Mouse (Mus musculus) forebrain, embryonic 13.5 days (tissue): ENCODE measurements at regions not wholly inside any gene's neighbourhood (a gene's known extent, or its start where the extent isn't known, plus 50 kb on each side); places are given as distances from the start of the nearest gene placed in this dataset.
A peak's percentile ranks its signal among the peaks of the same experiment; 100 is the strongest.

ENCODE experiments used
- ATAC-seq: fragments of 200-750 bp; cut with Nextera tagmentation; 2 replicates; pipeline ENCODE4 v1.8.0; 2017
- H3K27ac ChIP-seq: fragments of 300-500 bp; sonication (generic); 2 replicates; pipeline ENCODE4 v1.5.1; 2015; ENCODE audit warnings: inconsistent platforms, mild to moderate bottlenecking, moderate library complexity
- H3K27me3 ChIP-seq: fragments of 300-500 bp; sonication (generic); 2 replicates; pipeline ENCODE4 v1.6.1; 2015; ENCODE audit warnings: mild to moderate bottlenecking, inconsistent platforms
- H3K36me3 ChIP-seq: fragments of 300-500 bp; sonication (generic); 2 replicates; pipeline ENCODE4 v1.6.1; 2015; ENCODE audit warnings: mild to moderate bottlenecking, inconsistent platforms; ENCODE audit not compliant: poor library complexity, severe bottlenecking
- H3K4me1 ChIP-seq: fragments of 300-500 bp; sonication (generic); 2 replicates; pipeline ENCODE4 v1.6.1; 2015; ENCODE audit warnings: inconsistent platforms
- H3K4me2 ChIP-seq: fragments of 300-500 bp; sonication (generic); 2 replicates; pipeline ENCODE4 v1.6.1; 2015; ENCODE audit warnings: inconsistent platforms, mild to moderate bottlenecking, moderate library complexity
- H3K4me3 ChIP-seq: fragments of 300-500 bp; sonication (generic); 2 replicates; pipeline ENCODE4 v1.5.1; 2015; ENCODE audit warnings: mild to moderate bottlenecking, inconsistent platforms
- H3K9ac ChIP-seq: fragments of 300-500 bp; sonication (generic); 2 replicates; pipeline ENCODE4 v1.6.1; 2015; ENCODE audit warnings: mild to moderate bottlenecking, inconsistent platforms
- H3K9me3 ChIP-seq: fragments of 300-500 bp; sonication (generic); replicated peaks from 2 replicates; pipeline ENCODE4 v1.6.1; 2016; ENCODE audit warnings: inconsistent platforms
- WGBS: fragments of 180-500 bp; shearing (Covaris S2); methylation state at CpG from one replicate; pipeline ENCODE4 v1.1.7; 2015; 5-methylcytosine and 5-hydroxymethylcytosine counted together

DNA sequence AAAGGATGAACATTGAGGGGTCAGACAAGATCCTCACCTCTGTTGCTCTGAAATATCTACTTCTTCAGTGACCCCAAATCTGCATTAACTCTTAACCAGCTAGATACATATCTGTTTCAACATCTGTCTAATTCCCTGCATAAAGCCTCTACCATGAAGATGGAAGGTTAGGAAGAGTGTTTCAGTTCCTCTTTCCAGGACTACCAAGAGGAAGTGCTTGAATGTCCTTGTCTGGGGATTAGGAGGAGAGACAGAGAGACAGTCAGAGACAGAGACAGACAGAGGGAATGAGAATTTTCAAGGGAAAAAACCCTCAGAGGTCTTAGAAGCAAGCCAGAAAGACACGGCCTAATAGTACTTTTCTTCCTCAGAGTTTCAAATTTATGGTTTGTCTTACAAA, 70.8 kb upstream of the Maf start:
- 90% methylated on average over 1 of the region's 1 CpGs for WGBS
- Histone ChIP-seq H3K4me2 (no peak overlapping the region), H3K4me3 (no peak overlapping the region), H3K4me1 (no peaks in the 10 kb centered on the region), H3K27me3 (no peaks in the 10 kb centered on the region), H3K9ac (no peak overlapping the region), H3K36me3 (no peaks in the 10 kb centered on the region), H3K9me3 (no peaks in the 10 kb centered on the region), H3K27ac (no peak overlapping the region)
- no peak for ATAC-seq

DNA sequence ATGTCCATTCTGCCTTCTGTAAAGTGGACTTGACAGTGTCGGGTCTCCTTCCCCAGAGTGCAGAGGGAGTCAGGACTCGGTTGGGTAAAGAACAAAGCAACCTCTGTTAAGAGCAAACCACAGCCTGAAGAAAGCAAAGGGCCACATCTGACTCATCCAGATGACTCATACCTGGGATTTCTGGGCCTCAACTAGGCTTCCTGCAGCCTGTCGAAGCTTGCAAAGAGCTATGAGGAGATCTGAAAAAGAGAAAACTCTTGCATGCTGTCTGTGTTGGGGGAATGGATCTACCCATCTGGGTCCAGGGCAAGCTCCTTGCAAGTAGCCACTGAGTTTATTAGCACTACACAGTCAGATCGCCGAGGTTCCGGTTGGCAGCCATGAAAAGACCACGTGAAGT, 63.5 kb upstream of the Maf start:
- ATAC-seq, result no peak
- no peaks in the 10 kb centered on the region for H3K27me3 ChIP-seq
- H3K27ac ChIP-seq, result no peak overlapping the region
- peaks cover 10% of the 10 kb centered on the region for H3K4me1 ChIP-seq
- 91% methylated on average over 7 of the region's 7 CpGs for WGBS
- no peak overlapping the region for H3K9ac ChIP-seq
- H3K4me3 ChIP-seq, result no peak overlapping the region
- no peaks in the 10 kb centered on the region for H3K9me3 ChIP-seq
- no peaks in the 10 kb centered on the region for H3K36me3 ChIP-seq
- H3K4me2 ChIP-seq, result no peak overlapping the region

DNA sequence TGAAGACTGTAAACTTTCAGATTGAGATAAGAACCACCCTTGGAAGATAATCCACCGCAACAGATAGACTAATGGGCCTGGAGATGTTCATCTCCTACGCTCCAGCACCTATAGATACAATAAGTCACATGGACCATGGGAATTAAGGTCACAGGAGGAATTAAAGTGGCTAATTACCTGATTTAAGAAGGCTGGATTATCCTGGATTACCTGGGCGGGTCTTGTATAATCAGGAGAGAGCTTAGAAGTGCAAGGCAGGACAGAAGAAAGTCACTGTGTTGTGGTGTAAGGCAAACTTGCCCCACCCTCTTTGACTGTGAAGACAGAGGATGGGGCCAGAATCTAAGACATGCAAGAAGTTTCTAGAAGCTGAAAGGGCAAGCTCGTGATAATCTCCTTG, 61.0 kb upstream of the Maf start:
- Histone ChIP-seq H3K27me3 (no peaks in the 10 kb centered on the region), H3K9me3 (no peaks in the 10 kb centered on the region), H3K9ac (no peak overlapping the region), H3K36me3 (no peaks in the 10 kb centered on the region), H3K27ac (no peak overlapping the region), H3K4me3 (no peak overlapping the region), H3K4me2 (no peak overlapping the region), H3K4me1 (peaks cover 24% of the 10 kb centered on the region)
- ATAC-seq, result no peak
- 88% methylated on average over 4 of the region's 4 CpGs for WGBS

DNA sequence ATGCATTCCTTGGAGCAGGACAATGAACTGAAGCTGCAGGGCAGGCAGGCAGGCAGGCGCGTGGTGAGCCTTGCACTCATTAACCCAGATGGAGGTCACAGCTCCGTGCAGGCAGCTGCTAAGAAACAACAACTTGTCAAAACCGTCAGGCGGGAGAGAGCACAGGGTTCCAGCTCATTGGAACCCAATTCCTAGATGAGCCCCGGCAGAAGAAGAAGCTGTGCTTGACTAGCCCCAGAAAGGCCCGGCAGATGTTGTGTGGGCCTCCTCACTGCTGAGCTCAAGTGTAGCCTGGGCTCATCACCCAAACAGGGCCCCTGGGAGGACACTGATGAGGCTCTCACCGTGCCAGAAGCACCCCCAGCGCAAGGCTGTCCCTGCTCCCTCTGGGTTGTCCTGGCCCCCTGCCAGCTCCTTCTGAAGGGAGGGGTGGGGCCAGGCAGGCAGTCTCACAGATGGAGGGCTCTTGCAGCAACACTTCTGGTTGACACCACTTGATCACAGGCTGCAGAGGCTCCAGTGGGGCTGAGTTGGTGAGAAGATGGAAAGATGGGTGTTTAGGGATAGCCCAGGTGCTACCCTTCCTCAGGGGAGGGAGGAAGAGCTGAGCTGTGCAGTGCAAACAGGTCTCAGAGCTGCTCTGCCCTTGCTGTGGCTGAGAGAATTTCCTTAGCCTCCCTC, 58.8 kb upstream of the Maf start:
- no peaks in the 10 kb centered on the region for H3K9me3 ChIP-seq
- H3K27me3 ChIP-seq, result no peaks in the 10 kb centered on the region
- 13% methylated on average over 9 of the region's 9 CpGs for WGBS
- peaks cover 24% of the 10 kb centered on the region for H3K4me1 ChIP-seq
- peak overlapping the region; percentile 40; the same call in 1 of the 2 replicates for H3K27ac ChIP-seq
- no peak overlapping the region for H3K4me3 ChIP-seq
- H3K36me3 ChIP-seq, result no peaks in the 10 kb centered on the region
- no peak overlapping the region for H3K9ac ChIP-seq
- ATAC-seq, result peak; percentile 94
- H3K4me2 ChIP-seq, result peak overlapping the region; percentile 8; the same call in 1 of the 2 replicates

DNA sequence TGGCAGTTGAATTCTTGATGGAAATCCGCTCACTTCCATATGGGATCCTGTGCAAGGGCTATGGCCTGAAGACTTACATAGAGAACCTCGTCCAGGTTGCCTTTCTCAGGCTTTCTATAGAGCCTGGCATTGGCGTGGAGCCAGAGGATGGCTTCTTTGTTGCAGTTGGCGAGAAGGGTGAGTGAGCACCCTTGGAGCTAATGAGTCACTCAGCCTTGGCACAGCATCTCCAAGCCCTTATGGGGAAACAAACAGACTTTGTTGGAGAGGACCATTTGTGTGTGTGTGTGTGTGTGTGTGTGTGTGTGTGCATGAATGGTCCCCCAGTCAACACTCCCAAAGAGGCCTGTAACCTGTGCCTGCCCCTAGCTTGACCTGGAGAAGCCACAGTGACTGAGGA, 57.0 kb upstream of the Maf start:
- no peak overlapping the region for H3K27ac ChIP-seq
- H3K4me2 ChIP-seq, result no peak overlapping the region
- H3K36me3 ChIP-seq, result no peaks in the 10 kb centered on the region
- H3K4me1 ChIP-seq, result peaks cover 24% of the 10 kb centered on the region
- H3K9ac ChIP-seq, result no peak overlapping the region
- no peak overlapping the region for H3K4me3 ChIP-seq
- ATAC-seq, result no peak
- 57% methylated on average over 4 of the region's 4 CpGs for WGBS
- no peaks in the 10 kb centered on the region for H3K27me3 ChIP-seq
- H3K9me3 ChIP-seq, result no peaks in the 10 kb centered on the region

DNA sequence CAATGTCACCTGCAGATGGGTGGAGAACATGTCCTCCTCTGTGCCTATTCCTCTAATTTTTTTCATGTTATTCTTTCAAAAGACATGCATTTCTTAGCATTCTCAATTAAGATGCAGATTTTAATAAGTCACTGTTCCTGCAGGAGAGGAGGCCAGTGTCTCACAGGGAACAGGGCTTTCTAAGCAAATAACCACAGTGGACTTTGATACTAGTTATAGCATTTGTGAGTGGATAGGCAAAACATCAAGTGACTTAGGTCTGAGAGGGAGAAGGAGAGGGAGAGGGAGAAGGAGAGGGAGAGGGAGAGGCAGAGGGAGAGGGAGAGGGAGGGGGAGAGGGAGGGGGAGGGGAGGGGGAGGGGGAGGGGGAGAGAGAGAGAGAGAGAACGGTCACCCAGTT, 50.4 kb upstream of the Maf start:
- no peak overlapping the region for H3K4me3 ChIP-seq
- no peak for ATAC-seq
- H3K27ac ChIP-seq, result no peak overlapping the region
- WGBS, result 57% methylated on average over 1 of the region's 1 CpGs
- no peak overlapping the region for H3K9ac ChIP-seq
- no peaks in the 10 kb centered on the region for H3K9me3 ChIP-seq
- no peak overlapping the region for H3K4me2 ChIP-seq
- no peaks in the 10 kb centered on the region for H3K36me3 ChIP-seq
- no peaks in the 10 kb centered on the region for H3K27me3 ChIP-seq
- peaks cover 12% of the 10 kb centered on the region for H3K4me1 ChIP-seq
